Mouse (Mus musculus) olfactory bulb, adult 2 months (tissue): ENCODE data around the gene Tpcn2.

Experiments
- CTCF ChIP-seq: fragments of 200-500 bp; IDR thresholded peaks from 2 replicates; pipeline ENCODE4 v1.5.1; 2012; ENCODE audit warnings: low read depth, mild to moderate bottlenecking, low read length, moderate library complexity; ENCODE audit not compliant: insufficient read depth
- POLR2A ChIP-seq: fragments of 200-500 bp; IDR thresholded peaks from 2 replicates; pipeline ENCODE4 v1.6.1; 2012; ENCODE audit warnings: mild to moderate bottlenecking, low read depth, low read length, moderate library complexity; ENCODE audit not compliant: insufficient read depth

DNA sequence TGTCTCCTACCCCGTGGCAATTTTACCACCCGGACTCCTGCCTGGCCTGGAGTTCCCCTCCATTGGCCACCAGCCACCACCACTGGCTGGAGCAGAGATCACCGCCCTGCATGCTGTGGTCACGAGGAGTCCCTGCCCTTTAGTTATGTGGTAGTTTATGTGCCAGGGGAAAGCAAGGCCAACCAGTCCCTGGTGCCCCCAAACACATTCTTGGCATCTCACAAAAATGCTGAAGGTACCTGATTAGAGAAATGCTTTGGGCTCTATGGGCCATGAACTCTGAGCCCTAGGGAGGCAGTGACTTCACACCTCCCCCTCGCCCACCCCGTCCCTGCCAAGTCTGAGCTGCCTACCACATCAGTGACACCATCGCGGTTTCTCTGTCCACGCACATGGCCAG lies 41.8 kb downstream of the Tpcn2 start:
- TF ChIP-seq CTCF (no peak), POLR2A (no peak)
